Mouse (Mus musculus) macrophage (primary cell): ENCODE measurements around the gene Arf3. TPM values are rescaled to one million over a fixed set of nuclear protein-coding genes. Genes with fewer than 3 reads are reported as not detected.
"Not testable (repeated sequence)": the region's sequence is repeated elsewhere in the genome, so short reads cannot be mapped to it uniquely, and the experiment has no call there.

Experiments
- H3K27ac ChIP-seq: fragments of 350-480 bp; formaldehyde crosslinking; 2 replicates; pipeline ENCODE4 v1.9.0; 2021
- H3K36me3 ChIP-seq: fragments of 350-480 bp; formaldehyde crosslinking; 2 replicates; pipeline ENCODE4 v1.9.0; 2021; ENCODE audit errors: inconsistent target
- H3K4me3 ChIP-seq: fragments of 350-480 bp; formaldehyde crosslinking; 2 replicates; pipeline ENCODE4 v1.9.0; 2021; ENCODE audit errors: inconsistent target
- H3K79me2 ChIP-seq: fragments of 350-480 bp; formaldehyde crosslinking; 2 replicates; pipeline ENCODE4 v1.9.0; 2021; ENCODE audit errors: inconsistent target
- WGBS: methylation state at CpG from one replicate; pipeline ENCODE4 v1.1.7; 2026; ENCODE audit warnings: inconsistent platforms; ENCODE audit not compliant: missing documents; 5-methylcytosine and 5-hydroxymethylcytosine counted together
- polyA plus RNA-seq: library from polyadenylated mRNA; stranded (reverse); fragments of 250-400 nt; gene quantifications from 3 replicates; pipeline ENCODE4 v1.2.4, GENCODE M21; 2018; ENCODE audit warnings: inconsistent platforms

Arf3 gene
- polyA plus RNA-seq, 1 experiment from 2014 or later, result 100 TPM

- H3K4me3 ChIP-seq, result no peak overlapping the region
- peaks cover 100% of the 10 kb centered on the region for H3K79me2 ChIP-seq
- H3K36me3 ChIP-seq, result peaks cover 18% of the 10 kb centered on the region; the same call in 1 of the 2 replicates
- H3K27ac ChIP-seq, result no peak overlapping the region
- 95% methylated on average over 8 of the region's 8 CpGs for WGBS
Observed at GRCm38 (mm10) chr15:98753021-98753423, 10.0 kb downstream of the Arf3 start.

- H3K27ac ChIP-seq, result no peak overlapping the region
- peaks cover 13% of the 10 kb centered on the region; the same call in 1 of the 2 replicates for H3K36me3 ChIP-seq
- H3K4me3 ChIP-seq, result no peak overlapping the region
- 95% methylated on average over 2 of the region's 2 CpGs for WGBS
- H3K79me2 ChIP-seq, result peaks cover 100% of the 10 kb centered on the region
Observed at GRCm38 (mm10) chr15:98749093-98749492, 13.9 kb downstream of the Arf3 start.

- no peak overlapping the region for H3K27ac ChIP-seq
- H3K36me3 ChIP-seq, result peaks cover 23% of the 10 kb centered on the region
- no peak overlapping the region for H3K4me3 ChIP-seq
- peaks cover 100% of the 10 kb centered on the region for H3K79me2 ChIP-seq
- 88% methylated on average over 6 of the region's 6 CpGs for WGBS
Observed at GRCm38 (mm10) chr15:98747296-98747695, 15.7 kb downstream of the Arf3 start.

GRCm38 (mm10) chr15:98746344-98746965 is 16.6 kb downstream of the Arf3 start:
- no peak overlapping the region for H3K4me3 ChIP-seq
- H3K27ac ChIP-seq, result no peak overlapping the region
- 75% methylated on average over 10 of the region's 10 CpGs for WGBS
- H3K36me3 ChIP-seq, result peaks cover 28% of the 10 kb centered on the region
- peaks cover 92% of the 10 kb centered on the region for H3K79me2 ChIP-seq

- not testable (repeated sequence) for H3K4me3 ChIP-seq, H3K27ac ChIP-seq
- WGBS, result 97% methylated on average over 3 of the region's 3 CpGs
- Histone ChIP-seq H3K36me3 (peaks cover 48% of the 10 kb centered on the region), H3K79me2 (peaks cover 66% of the 10 kb centered on the region)
Observed at GRCm38 (mm10) chr15:98743863-98744262, 19.2 kb downstream of the Arf3 start.

GRCm38 (mm10) chr15:98742766-98743428 is 20.1 kb downstream of the Arf3 start:
- peaks cover 54% of the 10 kb centered on the region for H3K36me3 ChIP-seq
- WGBS, result 93% methylated on average over 8 of the region's 8 CpGs

GRCm38 (mm10) chr15:98740219-98740618 is 22.8 kb downstream of the Arf3 start:
- Histone ChIP-seq H3K36me3 (peaks cover 76% of the 10 kb centered on the region), H3K79me2 (peaks cover 30% of the 10 kb centered on the region), H3K27ac (no peak overlapping the region), H3K4me3 (no peak overlapping the region)
- WGBS, result 94% methylated on average over 8 of the region's 8 CpGs

More at GRCm38 (mm10) chr15:98742766-98743428, 20.1 kb downstream of the Arf3 start:
- Histone ChIP-seq H3K79me2 (peaks cover 56% of the 10 kb centered on the region), H3K4me3 (no peak overlapping the region), H3K27ac (no peak overlapping the region)

GRCm38 (mm10) chr15:98738796-98739195 is 24.2 kb downstream of the Arf3 start:
- no peak overlapping the region for H3K27ac ChIP-seq
- WGBS, result 86% methylated on average over 3 of the region's 4 CpGs
- peaks cover 71% of the 10 kb centered on the region for H3K36me3 ChIP-seq
- H3K4me3 ChIP-seq, result no peak overlapping the region
- H3K79me2 ChIP-seq, result peaks cover 15% of the 10 kb centered on the region; the same call in 1 of the 2 replicates

GRCm38 (mm10) chr15:98737881-98738280 is 25.1 kb downstream of the Arf3 start:
- Histone ChIP-seq H3K27ac (no peak overlapping the region), H3K4me3 (no peak overlapping the region), H3K36me3 (peaks cover 64% of the 10 kb centered on the region), H3K79me2 (peaks cover 6% of the 10 kb centered on the region; the same call in 1 of the 2 replicates)

- no peaks in the 10 kb centered on the region for H3K79me2 ChIP-seq
- WGBS, result 92% methylated on average over 10 of the region's 10 CpGs
- no peak overlapping the region for H3K4me3 ChIP-seq
- no peak overlapping the region for H3K27ac ChIP-seq
- peaks cover 55% of the 10 kb centered on the region for H3K36me3 ChIP-seq
Observed at GRCm38 (mm10) chr15:98736521-98736920, 26.5 kb downstream of the Arf3 start.

GRCm38 (mm10) chr15:98733976-98734566 is 28.9 kb downstream of the Arf3 start:
- Histone ChIP-seq H3K4me3 (no peak overlapping the region), H3K79me2 (no peaks in the 10 kb centered on the region), H3K36me3 (peaks cover 30% of the 10 kb centered on the region), H3K27ac (no peak overlapping the region)
- 89% methylated on average over 5 of the region's 5 CpGs for whole genome bisulfite sequencing

GRCm38 (mm10) chr15:98733370-98733769 is 29.6 kb downstream of the Arf3 start:
- Histone ChIP-seq H3K4me3 (no peak overlapping the region), H3K79me2 (no peaks in the 10 kb centered on the region), H3K36me3 (peaks cover 23% of the 10 kb centered on the region), H3K27ac (no peak overlapping the region)
- 85% methylated on average over 6 of the region's 6 CpGs for WGBS

- Histone ChIP-seq H3K79me2 (no peaks in the 10 kb centered on the region), H3K36me3 (peaks cover 13% of the 10 kb centered on the region; the same call in 1 of the 2 replicates), H3K4me3 (no peak overlapping the region), H3K27ac (no peak overlapping the region)
- WGBS, result 91% methylated on average over 8 of the region's 8 CpGs
Observed at GRCm38 (mm10) chr15:98732006-98732531, 30.9 kb downstream of the Arf3 start.

GRCm38 (mm10) chr15:98730790-98731189 is 32.2 kb downstream of the Arf3 start:
- no peak overlapping the region for H3K27ac ChIP-seq
- WGBS, result 30% methylated on average over 6 of the region's 6 CpGs

More at GRCm38 (mm10) chr15:98730790-98731189, 32.2 kb downstream of the Arf3 start:
- H3K4me3 ChIP-seq, result no peak overlapping the region
- peaks cover under 1% of the 10 kb centered on the region; the same call in 1 of the 2 replicates for H3K36me3 ChIP-seq
- no peaks in the 10 kb centered on the region for H3K79me2 ChIP-seq
